Mouse (Mus musculus) stomach, postnatal 0 days (tissue): ENCODE measurements around the gene Abat. TPM values are rescaled to one million over a fixed set of nuclear protein-coding genes. Genes with fewer than 3 reads are reported as not detected.

Source experiments
- ATAC-seq: fragments of 200-750 bp; cut with Nextera tagmentation; 2 replicates; pipeline ENCODE4 v1.8.0; 2017; ENCODE audit not compliant: low FRiP score, low TSS enrichment
- DNase-seq: peaks from one replicate; pipeline ENCODE4 v3.0.0-alpha.2; 2016; ENCODE audit warnings: low spot score
- H3K27ac ChIP-seq: fragments of 300-500 bp; sonication (generic); replicated peaks from 2 replicates; pipeline ENCODE4 v1.5.1; 2014; ENCODE audit warnings: mild to moderate bottlenecking, control low read depth
- H3K27me3 ChIP-seq: fragments of 300-500 bp; sonication (generic); 2 replicates; pipeline ENCODE4 v1.6.1; 2014; ENCODE audit warnings: low read length; ENCODE audit not compliant: control insufficient read depth, insufficient read depth
- H3K36me3 ChIP-seq: fragments of 300-500 bp; sonication (generic); 2 replicates; pipeline ENCODE4 v1.6.1; 2014; ENCODE audit warnings: low read length, mixed read lengths; ENCODE audit not compliant: control insufficient read depth, insufficient read depth
- H3K4me1 ChIP-seq: fragments of 300-500 bp; sonication (generic); replicated peaks from 2 replicates; pipeline ENCODE4 v1.6.1; 2014; ENCODE audit warnings: antibody characterized with exemption; ENCODE audit not compliant: control insufficient read depth, insufficient read depth
- H3K4me2 ChIP-seq: fragments of 300-500 bp; sonication (generic); replicated peaks from 2 replicates; pipeline ENCODE4 v1.6.1; 2014; ENCODE audit warnings: low read depth, mild to moderate bottlenecking, control low read depth, moderate library complexity
- H3K4me3 ChIP-seq: fragments of 300-500 bp; sonication (generic); 2 replicates; pipeline ENCODE4 v1.5.1; 2014; ENCODE audit warnings: low read depth, low read length, control low read depth
- H3K9ac ChIP-seq: fragments of 300-500 bp; sonication (generic); 2 replicates; pipeline ENCODE4 v1.6.1; 2014; ENCODE audit warnings: mild to moderate bottlenecking, low read length, control low read depth, mixed read lengths
- H3K9me3 ChIP-seq: fragments of 300-500 bp; sonication (generic); 2 replicates; pipeline ENCODE4 v1.6.1; 2016; ENCODE audit warnings: low read length; ENCODE audit not compliant: control insufficient read depth
- CTCF ChIP-seq: IDR thresholded peaks from 2 replicates; pipeline ENCODE4 v1.5.1; 2016; ENCODE audit warnings: antibody characterized with exemption, low read depth, mild to moderate bottlenecking, moderate library complexity
- EP300 ChIP-seq: optimal IDR thresholded peaks from 2 replicates; pipeline ENCODE3; 2016; ENCODE audit warnings: antibody characterized with exemption
- WGBS: fragments of 180-500 bp; shearing (Covaris S2); extraction: QIAGEN DNeasy Blood & Tissue Kit; methylation state at CpG from one replicate; pipeline ENCODE4 v1.1.7; 2014; 5-methylcytosine and 5-hydroxymethylcytosine counted together
- polyA plus RNA-seq: library from polyadenylated mRNA; unstranded; fragments of >200 nt; fragmentation: Nextera tagmentation; extraction: Ambion mirVana; gene quantifications from 2 replicates; pipeline ENCODE4 v1.2.1, GENCODE M21; 2015

Gene Abat
- polyA plus RNA-seq, 1 experiment from 2014 or later = 4.1 TPM

- H3K4me2 ChIP-seq = peak within 1 kb of the TSS; percentile 90
- peak within 1 kb of the TSS; percentile 96 for H3K27ac ChIP-seq
- ATAC-seq = peak; percentile 94
- peak within 1 kb of the TSS; percentile 88 for H3K9ac ChIP-seq
- H3K9me3 ChIP-seq = no peaks in the 10 kb centered on the region
- no peaks in the 10 kb centered on the region for H3K36me3 ChIP-seq
- WGBS = under 1% methylated on average over 52 of the region's 59 CpGs
- peak; percentile 87 for DNase-seq
- peak within 1 kb of the TSS; percentile 81 for H3K4me3 ChIP-seq
- no peaks in the 10 kb centered on the region for H3K4me1 ChIP-seq
- H3K27me3 ChIP-seq = no peaks in the 10 kb centered on the region
- TF ChIP-seq CTCF (peak; percentile 48), EP300 (no peak)
These were observed 124.2 kb downstream of the Abat start, which contains the start of the genes Pmm2 and Tmem186 for GRCm38 (mm10) chr16:8637217-8638051. TSS of gene Pmm2 (plus strand) at chr16:8637674. TSS of gene Tmem186 (minus strand) at chr16:8637712.

GRCm38 (mm10) chr16:8638131-8638530, 124.9 kb downstream of the Abat start:
- peak overlapping the region; percentile 90 for H3K4me2 ChIP-seq
- H3K27ac ChIP-seq = peak overlapping the region; percentile 96
- H3K9ac ChIP-seq = peak overlapping the region; percentile 88
- no peaks in the 10 kb centered on the region for H3K4me1 ChIP-seq
- H3K27me3 ChIP-seq = no peaks in the 10 kb centered on the region
- WGBS = 17% methylated on average over 7 of the region's 7 CpGs
- TF ChIP-seq EP300 (no peak), CTCF (no peak)
- peak overlapping the region; percentile 81 for H3K4me3 ChIP-seq
- ATAC-seq = no peak
- H3K9me3 ChIP-seq = no peaks in the 10 kb centered on the region
- no peak for DNase-seq
- H3K36me3 ChIP-seq = peaks cover 4% of the 10 kb centered on the region; the same call in 1 of the 2 replicates

DNA sequence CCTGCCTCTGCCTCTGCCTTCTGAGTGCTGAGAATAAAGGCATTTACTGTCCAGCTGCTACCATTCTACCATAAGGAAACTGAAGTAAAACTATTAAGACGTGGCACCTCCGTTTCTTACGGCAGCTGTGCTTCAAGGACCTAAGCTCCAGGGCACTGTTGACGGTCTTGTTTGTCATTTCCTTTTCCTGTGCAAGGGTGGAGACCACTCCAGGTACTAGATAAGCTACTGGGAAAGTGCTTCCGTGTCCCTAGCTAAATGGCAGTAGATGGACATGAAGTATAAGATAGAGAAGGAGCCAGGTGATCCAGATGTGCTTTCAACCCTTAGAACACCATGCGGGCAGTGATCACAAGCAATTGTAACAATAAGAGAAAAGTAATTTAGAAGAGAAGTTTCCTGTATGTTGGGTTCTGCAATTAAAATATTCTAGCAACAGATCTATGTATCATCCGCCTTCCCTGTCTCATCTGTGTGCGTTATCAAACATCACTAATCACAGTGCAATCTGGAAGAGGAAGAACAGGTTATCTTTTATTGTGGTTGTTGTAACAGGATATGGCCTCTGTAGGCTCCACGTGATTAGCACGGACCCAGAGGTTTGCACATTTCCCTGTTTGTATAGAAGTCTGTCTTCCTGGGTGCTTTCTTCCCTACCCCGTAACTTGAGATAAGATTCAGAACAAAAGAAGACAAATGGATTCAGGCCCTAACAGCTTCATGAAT, 126.4 kb downstream of the Abat start:
- no peak for DNase-seq
- H3K4me2 ChIP-seq = 0 out of 2 replicates have a peak overlapping the region, but pooled peaks have one; percentile 6

GRCm38 (mm10) chr16:8643855-8644254, 130.6 kb downstream of the Abat start:
- peaks cover 22% of the 10 kb centered on the region for H3K36me3 ChIP-seq
- no peaks in the 10 kb centered on the region for H3K27me3 ChIP-seq
- H3K4me2 ChIP-seq = no peak overlapping the region
- no peak overlapping the region for H3K27ac ChIP-seq
- 78% methylated on average over 2 of the region's 2 CpGs for WGBS
- H3K9ac ChIP-seq = no peak overlapping the region
- H3K4me3 ChIP-seq = no peak overlapping the region
- TF ChIP-seq CTCF (peak; percentile 86), EP300 (no peak)
- no peaks in the 10 kb centered on the region for H3K9me3 ChIP-seq
- peak; percentile 85 for ATAC-seq
- H3K4me1 ChIP-seq = no peaks in the 10 kb centered on the region
- DNase-seq = peak; percentile 64

More for the DNA sequence above, 126.4 kb downstream of the Abat start:
- Histone ChIP-seq H3K4me3 (no peak overlapping the region), H3K27ac (no peak overlapping the region; the same call in 1 of the 2 replicates), H3K9ac (no peak overlapping the region), H3K4me1 (no peaks in the 10 kb centered on the region), H3K9me3 (no peaks in the 10 kb centered on the region), H3K27me3 (no peaks in the 10 kb centered on the region), H3K36me3 (peaks cover 9% of the 10 kb centered on the region; the same call in 1 of the 2 replicates)
- ATAC-seq = no peak
- TF ChIP-seq CTCF (no peak), EP300 (no peak)
- 70% methylated on average over 11 of the region's 11 CpGs for WGBS

DNA sequence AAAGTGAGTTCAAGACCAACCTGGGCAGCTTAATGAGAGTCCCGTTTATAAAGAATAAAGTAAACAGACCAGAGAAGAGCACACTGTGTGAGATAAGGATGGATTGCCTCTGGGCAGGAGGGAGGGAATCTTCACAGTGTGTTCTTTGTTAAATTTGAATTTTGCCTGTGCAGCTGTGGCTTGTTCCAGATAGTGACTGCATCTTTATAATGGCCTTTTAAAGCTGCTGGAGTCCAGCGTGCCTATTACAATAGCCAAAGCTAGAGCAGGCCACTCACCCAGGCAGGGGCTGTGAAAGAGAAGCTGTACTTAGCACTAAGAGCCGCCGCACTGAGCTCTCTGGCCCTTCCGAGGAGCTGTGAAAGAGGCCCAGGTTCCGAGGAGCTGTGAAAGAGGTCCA, 132.3 kb downstream of the Abat start:
- Histone ChIP-seq H3K4me2 (no peak overlapping the region), H3K9ac (no peak overlapping the region), H3K4me3 (no peak overlapping the region), H3K27ac (no peak overlapping the region), H3K9me3 (no peaks in the 10 kb centered on the region), H3K27me3 (no peaks in the 10 kb centered on the region), H3K36me3 (peaks cover 28% of the 10 kb centered on the region), H3K4me1 (no peaks in the 10 kb centered on the region)
- 81% methylated on average over 6 of the region's 6 CpGs for WGBS
- ATAC-seq (no peak), DNase-seq (no peak)
- no peak for TF ChIP-seq EP300
- no peak for TF ChIP-seq CTCF
